Mouse (Mus musculus) megakaryocyte, embryonic 14.5 days (primary cell): ENCODE data around the gene 1810010H24Rik.

Source experiments
- FLI1 ChIP-seq: IDR thresholded peaks from 2 replicates; pipeline ENCODE4 v1.6.1; 2012; ENCODE audit warnings: low read length, inconsistent platforms, mixed read lengths
- GATA1 ChIP-seq: IDR thresholded peaks from 3 replicates; pipeline ENCODE4 v1.6.1; 2012; ENCODE audit warnings: mixed read lengths, low read length, inconsistent platforms, borderline replicate concordance

DNA sequence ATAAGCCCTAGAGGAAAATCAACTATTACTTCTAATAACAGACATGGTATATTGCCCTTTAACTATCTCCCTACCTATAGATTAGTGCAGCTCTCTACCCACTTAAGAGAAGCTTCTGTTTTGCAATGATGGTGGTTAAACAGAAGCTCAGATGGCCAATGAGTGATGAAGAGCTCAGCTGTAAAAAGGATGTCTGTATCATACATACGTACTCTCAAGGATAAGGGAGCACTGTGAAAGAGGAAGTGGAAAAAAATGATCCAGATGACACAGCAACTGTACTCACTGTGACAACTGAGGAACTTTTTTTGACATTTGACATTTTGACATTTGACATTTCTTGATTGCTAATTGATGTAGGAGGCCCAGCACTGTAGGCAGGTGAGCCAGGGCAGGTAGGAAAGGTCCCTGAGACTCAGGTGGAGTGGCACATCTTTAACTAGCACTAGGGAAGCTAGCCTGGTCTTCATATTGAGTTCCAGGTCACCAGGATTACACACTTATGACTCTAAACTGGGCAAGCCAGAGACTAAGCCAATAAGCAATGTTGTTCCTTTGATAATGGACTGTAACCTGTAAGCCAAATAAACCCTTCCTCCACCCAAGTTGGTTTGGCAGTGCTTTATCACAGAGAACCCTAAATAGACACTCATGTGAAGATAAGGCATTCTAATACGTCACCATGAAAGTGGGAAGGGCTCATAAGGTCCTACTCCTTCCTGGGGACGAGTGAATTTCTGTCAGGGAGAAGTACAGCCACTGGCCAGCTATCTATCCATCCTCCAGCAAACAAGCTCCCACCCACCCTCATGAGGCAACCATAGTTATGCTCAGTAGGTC, 31.0 kb upstream of the 1810010H24Rik start:
- TF ChIP-seq GATA1 (no peak), FLI1 (no peak)
